Mouse (Mus musculus) left cerebral cortex, postnatal 25 days (tissue): ENCODE measurements around the gene Ttf1. TPM values are rescaled to one million over a fixed set of nuclear protein-coding genes. Genes with fewer than 3 reads are reported as not detected.
A peak's percentile ranks its signal among the peaks of the same experiment; 100 is the strongest.
"Not testable (repeated sequence)": the region's sequence is repeated elsewhere in the genome, so short reads cannot be mapped to it uniquely, and the experiment has no call there.

Source experiments
- DNase-seq, 2 experiments: peaks; one replicate each; pipeline ENCODE4 v3.0.0; 2022; ENCODE audit warnings: low spot score in 2 of 2, mixed read lengths in 1 of 2
- intact Hi-C: fragments of 180-260 bp; cut with DNase I; formaldehyde crosslinking; loops from one replicate; pipeline ENCODE4 v1.15.1; 2025
- total RNA-seq, 2 experiments: library from RNA; stranded (reverse); gene quantifications; 2 replicates each; pipeline ENCODE4 v1.2.3; 2021

Ttf1 gene
- total RNA-seq, 2 experiments from 2014 or later, result 9.6 to 10.9 TPM

DNA sequence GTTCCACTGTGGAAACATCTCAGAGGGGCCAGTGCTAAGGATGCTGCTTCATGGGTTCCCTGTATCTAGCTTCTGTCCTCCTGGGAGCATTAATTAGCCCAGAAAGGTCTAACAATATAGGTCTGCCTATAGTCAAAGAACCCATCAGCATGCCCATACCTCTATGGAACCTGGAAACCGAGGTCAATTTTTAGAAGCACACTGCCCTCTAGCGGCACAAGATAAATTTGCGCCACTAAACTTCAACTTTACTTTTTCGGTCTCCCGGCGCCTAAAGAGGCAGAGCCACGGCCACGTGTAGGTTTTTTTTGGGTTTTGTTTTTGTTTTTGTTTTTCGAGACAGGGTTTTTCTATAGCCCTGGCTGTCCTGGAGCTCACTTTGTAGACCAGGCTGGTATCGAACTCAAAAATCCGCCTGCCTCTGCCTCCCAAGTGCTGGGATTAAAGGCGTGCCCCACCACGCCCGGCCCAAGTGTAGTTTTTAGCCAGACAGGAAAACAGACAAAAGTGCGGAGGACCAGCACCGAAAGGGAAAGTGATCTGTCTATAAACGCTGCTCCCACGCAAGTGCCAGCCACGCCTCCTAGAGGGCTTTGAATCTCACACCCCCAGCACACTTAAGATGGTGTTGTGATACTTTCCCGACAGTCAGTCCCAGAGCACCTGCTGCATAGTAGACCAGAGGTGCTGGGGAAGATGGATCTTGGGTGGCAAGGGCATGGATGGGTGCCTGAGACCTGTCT lies 6.1 kb upstream of the Ttf1 start:
- DNase-seq, result peak; percentile 70
- intact Hi-C loops, result loop anchor here (1.0 to 2.0 kb wide), 3 partner anchors 77 to 298 kb away; no protein-coding TSS in a partner anchor

DNA sequence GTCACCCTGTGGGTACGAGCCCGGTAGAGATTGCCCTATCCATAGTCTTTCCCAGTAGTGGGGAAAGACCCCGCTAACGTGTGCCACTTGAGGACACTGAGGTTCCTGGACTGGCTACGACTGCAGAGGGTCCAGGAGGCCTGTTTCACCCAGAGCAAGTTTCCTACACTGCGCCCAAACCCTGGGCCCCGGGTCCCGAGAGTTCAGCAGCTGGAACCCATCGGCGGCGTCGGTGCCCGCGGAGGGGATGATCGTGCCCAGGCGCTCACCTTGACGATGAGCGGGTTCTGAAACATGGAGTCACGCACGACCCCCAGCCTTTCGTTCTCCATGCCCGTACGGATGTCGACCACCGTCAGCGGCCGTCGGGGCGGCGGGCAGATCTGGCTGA lies 5.5 kb upstream of the Ttf1 start:
- intact Hi-C loops, result loop anchor here (1.0 kb wide), 1 partner anchor 298 kb away; no protein-coding TSS in a partner anchor
- DNase-seq, result no peak

DNA sequence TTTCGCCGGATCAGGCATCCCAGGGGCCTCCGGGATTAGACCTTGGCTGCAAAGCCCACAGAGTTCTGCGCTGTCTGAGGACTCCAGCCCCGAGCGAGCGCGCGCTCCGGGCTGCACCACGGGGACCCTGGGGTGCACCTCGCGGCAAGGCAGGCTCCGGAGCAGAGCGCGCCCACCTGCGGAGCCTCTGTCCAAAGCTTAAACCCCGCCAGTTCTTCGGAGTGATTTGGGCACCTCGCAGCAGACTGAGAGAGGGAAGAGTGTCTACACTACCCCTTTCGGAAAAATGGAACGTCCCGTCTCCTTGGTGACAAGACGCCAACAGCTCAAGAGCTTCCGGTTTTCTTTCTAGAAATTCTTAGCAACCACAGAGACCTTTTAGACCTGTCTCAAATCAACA lies 5.1 kb upstream of the Ttf1 start, which contains the start of gene Cfap77:
Gene Cfap77 (minus strand): TSS at position 76 of the 400 bp plus-strand sequence.
- peak; percentile 35 to 49 for DNase-seq
- intact Hi-C loops, result loop anchor here (1.0 kb wide), 1 partner anchor 299 kb away; no protein-coding TSS in a partner anchor

DNA sequence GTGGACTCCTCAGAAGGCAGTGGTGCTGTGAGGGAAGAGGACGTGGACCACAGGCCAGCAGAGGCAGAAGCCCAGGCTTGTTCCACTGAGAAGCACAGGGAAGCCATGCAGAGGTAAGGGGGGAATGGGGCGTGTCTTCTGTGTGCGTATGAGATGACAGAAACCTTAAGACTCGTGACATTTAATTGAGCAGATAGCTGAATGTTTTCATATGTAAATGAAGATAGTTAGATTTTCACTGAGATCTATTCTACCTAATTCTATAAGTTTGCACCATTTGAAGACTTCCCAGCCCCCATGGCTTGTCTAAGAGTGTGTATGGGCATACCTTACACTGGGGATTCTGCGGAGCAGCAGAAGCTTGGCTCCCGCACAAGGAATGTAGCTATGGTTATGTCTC lies 5.7 kb downstream of the Ttf1 start:
- intact Hi-C loops, result no loop called here
- DNase-seq, result no peak

DNA sequence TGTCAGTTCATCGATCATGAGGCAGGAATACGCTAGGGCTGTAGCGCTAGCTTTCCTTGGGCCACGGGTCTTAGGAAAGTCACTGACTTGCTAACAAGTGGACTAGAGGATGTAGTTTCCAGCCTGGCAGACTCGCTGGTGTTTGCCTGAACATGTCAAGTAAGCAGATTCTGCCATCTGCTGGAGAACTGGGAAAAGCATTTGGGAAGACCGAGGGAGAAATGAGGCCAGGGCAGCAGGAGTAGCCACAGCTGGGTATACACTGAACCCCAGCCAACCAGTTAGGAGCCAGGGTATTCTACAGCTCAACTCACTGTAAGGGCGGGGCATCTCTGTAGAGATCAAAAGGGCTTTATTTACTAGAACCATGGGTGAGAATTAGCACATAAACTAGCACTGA lies 6.3 kb downstream of the Ttf1 start:
- peak in 1 of 2 experiments; percentile 25 for DNase-seq
- intact Hi-C loops, result no loop called here

DNA sequence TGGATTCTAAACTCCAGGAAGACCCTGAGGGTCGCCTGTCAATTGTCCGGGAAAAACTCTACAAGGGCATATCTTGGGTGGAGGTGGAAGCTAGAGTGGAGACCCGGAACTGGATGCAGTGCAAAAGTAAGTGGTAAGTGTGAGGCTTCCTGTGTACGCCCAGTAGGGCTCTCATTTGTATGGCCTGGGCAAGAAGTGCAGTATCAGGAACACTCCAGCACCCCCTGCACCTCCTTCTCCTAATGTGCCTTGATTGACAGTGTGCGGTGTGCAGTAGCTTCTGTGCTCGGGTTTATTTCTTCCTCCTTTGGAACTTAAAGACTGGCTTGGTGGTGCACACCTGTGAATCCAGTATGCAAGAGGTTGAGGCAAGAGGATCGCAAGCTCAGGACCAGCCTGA lies 14.6 kb downstream of the Ttf1 start:
- no peak for DNase-seq
- intact Hi-C loops, result no loop called here

DNA sequence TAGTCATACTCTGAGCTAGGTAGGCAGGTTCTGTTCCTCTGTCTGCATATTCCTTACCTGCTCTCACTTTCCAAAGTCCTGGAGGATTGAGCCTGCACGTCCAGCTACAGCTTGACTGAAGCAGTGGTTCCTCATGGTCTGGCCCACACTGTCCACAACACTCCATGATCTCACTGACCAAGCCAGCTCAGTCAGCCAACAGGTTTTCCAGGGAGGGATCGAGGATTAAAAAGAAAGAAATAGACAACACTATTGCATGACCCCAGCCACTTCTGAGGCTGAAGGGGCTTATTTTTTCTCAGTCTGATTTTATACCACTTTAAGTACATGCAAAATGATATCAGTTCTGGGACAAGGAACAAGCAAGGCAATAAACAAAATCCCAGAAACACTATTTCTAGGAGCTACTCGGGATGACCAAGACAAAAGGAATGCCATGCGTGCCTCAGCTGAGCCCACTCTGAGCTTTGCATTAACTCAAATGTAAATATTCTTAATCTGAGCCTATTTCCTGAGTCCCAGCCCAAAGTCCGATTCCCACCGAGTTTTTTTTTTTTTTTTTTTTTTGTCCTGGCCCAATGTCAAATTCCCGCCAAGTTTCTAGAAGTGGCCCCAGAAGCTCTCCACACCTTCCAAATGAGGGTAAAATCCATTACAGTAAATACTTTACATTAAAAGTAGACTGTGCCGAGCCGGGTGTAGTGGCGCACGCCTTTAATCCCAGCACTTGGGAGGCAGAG lies 15.4 kb downstream of the Ttf1 start:
- no peak for DNase-seq
- intact Hi-C loops, result no loop called here

DNA sequence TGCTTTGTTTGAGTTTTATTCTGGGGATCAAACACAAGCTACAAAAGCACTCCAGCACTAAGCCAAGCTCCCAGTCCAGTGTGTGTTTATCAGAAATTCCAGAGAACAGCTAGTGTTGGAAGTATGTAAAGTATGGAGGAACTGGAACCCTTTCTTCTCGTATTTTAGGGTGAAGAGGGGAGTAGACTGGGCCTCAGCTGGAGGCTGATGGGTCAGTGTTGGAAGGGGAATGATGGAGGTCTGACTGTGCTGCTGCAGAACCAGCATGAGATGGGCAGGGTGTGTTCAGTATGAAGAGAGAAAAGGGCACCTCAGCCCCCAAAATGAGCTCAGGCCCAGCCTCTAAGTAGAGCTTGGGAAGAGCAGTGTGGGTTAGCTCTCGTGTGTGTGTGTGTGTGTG lies 16.2 kb downstream of the Ttf1 start:
- intact Hi-C loops, result no loop called here
- no peak for DNase-seq

DNA sequence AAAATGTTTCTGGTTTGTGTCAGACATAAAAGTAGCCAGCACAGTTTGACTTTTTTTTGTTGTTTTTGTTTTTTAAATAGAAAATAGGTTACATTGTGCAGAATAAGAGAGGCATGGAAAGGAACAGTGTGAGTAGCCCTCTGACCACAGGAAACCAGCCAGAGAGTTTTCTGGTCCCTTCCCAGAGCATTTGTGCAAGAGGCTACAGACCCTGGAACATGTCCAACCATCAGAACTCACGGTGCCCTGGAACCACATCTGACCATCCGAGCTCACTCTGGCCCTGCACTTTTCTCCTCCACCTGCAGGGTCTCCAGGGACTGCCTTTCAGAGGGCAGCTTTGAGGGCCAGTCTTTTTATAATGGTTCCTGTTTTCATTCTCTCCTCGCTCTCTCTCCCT lies 21.9 kb downstream of the Ttf1 start:
- intact Hi-C loops, result no loop called here
- DNase-seq, result peak in 1 of 2 experiments; percentile 3

DNA sequence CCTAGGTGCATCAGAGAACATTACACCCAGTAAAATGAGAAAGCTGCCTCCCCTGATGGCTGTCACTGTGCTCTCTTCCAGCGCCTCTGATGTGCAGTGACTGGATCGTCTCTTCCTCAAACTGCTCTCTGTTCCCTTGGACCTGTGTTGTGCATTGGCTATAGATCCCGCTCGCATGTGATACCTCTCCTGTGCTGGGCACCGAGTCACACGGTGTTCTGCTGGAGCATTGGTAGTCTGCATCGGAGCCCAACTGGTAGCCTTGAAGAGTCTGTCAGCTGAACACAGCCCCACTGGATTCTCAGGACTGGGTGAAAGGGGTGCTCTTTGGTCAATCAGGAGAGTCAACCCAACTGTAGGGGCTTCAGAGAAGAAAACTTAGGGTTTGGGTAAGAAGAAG lies 26.0 kb downstream of the Ttf1 start:
- intact Hi-C loops, result no loop called here
- no peak for DNase-seq

DNA sequence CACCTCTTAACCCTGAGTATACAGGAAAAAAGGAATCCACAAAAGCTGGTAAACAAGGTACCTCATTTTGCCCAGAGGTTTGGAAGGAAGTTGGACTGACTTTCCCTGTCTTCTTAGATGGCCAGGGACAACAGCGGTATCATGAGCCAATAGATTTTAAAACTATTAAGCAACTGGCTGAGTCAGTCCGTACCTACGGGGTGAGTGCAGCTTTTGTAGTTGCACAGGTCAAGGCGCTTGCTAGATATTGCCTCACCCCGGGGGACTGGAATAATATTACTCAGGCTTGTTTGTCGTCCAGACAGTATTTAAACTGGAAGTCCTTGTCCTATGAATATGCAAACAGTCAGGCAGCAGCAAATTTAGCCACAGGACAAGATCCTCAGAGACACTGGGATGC lies 29.2 kb downstream of the Ttf1 start:
- DNase-seq, intact Hi-C loops: not testable (repeated sequence)

DNA sequence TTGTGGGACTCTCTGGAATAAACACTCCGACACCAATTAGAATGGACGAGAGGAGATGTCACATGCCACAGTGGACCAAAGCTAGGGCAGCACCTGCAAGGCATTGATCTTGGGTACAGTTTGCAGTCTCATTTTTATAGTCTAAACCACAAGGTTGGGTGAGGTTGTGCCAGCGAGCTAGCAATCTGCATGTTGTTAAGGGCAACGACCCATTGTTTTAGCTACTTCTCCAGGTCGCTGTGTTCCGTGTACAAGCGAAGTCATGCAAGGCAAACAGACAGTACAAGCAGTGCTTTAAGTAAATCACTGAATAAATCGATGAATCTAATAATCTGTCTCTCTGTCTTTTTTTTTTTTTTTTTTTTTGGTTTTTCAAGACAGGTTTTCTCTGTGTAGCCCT lies 35.6 kb downstream of the Ttf1 start:
- intact Hi-C loops, result no loop called here
- no peak for DNase-seq

DNA sequence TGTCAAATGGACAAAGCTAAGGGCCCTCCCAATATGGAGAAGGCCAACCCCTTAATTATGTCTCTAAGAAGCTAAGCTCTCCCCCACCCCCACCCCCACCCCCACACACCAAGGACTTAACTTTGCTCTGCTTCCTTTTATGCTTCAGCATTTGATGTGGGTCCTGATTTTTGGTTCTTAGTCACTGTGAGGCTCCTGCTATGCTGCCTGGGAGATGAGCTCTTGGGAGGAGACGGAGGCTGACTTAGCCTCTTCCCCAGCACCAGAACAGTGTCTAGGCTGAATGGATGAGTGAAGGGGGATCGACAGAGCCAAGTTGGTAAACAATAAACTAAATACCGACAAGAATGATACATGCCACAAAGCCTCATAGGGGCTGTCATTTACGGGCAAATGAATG lies 36.7 kb downstream of the Ttf1 start:
- intact Hi-C loops, result no loop called here
- no peak for DNase-seq

DNA sequence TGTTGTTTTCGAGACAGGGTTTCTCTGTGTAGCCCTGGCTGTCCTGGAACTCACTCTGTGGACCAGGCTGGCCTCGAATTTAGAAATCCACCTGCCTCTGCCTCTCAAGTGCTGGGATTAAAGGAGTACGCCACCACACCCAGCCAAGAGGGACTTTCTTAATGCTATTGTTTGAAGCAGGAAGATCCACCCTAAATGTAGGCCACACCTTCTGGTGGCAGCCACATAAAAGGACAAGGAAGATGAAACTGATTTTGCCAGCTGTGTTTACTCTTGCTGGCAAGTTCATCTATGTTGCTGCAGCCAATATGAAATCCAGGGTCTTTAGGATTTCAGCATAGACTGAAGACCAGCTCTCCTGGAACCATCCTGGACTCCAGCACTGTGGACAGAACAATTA lies 37.4 kb downstream of the Ttf1 start:
- intact Hi-C loops, result no loop called here
- no peak for DNase-seq

DNA sequence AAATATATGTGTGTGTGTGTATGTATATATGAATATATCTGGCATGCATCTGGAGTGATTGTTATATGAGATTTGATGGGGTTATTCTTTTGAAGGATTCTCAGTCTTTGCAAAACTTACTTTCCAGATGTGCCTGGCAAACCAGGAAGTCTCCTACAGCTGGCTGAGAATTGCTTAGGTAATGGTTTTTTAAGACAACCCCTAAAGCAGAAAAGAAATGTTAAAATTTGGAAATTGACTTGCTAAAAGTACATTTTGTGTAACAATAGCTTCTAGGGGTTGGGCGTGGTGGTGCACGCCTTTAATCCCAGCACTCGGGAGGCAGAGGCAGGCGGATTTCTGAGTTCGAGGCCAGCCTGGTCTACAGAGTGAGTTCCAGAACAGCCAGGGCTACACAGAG lies 37.9 kb downstream of the Ttf1 start:
- intact Hi-C loops, DNase-seq: not testable (repeated sequence)

DNA sequence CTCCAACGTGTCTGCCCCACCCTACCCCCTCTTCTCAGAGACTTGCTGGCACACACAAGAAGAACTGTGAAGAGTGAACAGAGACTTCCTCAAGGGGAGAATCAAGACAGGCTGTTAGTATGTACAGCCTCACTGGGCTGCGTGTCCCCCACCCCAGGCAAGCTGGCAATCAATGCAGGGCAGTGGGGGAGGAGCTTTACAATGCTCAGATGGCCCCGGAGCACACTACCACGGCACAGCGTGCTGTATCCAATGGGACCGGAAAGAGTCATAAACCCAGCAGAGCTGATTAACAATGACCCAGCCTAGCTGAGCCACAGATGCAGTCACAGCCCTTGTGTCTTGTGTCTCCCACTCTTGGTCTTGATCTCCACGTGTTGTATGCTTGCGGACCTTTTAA lies 38.7 kb downstream of the Ttf1 start:
- no peak for DNase-seq
- intact Hi-C loops, result no loop called here

DNA sequence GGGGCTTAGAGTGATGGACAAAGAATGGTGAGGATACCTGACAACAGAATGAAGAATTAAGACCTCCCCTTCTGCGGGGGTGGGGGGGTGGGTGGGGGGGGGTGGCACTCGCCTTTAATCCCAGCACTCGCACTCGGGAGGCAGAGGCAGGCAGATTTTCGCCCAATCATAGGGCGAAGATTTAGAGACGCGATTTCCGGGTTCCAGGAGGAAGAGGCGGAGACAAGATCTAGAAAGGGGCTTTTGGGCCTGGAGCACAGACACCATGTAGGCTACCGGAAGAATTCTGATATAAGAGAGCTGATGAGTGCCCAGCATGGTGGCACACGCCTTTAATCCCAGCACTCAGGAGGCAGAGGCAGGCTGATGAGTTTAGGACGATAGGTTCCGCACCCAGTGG lies 39.6 kb downstream of the Ttf1 start:
- intact Hi-C loops, result no loop called here
- no peak for DNase-seq

DNA sequence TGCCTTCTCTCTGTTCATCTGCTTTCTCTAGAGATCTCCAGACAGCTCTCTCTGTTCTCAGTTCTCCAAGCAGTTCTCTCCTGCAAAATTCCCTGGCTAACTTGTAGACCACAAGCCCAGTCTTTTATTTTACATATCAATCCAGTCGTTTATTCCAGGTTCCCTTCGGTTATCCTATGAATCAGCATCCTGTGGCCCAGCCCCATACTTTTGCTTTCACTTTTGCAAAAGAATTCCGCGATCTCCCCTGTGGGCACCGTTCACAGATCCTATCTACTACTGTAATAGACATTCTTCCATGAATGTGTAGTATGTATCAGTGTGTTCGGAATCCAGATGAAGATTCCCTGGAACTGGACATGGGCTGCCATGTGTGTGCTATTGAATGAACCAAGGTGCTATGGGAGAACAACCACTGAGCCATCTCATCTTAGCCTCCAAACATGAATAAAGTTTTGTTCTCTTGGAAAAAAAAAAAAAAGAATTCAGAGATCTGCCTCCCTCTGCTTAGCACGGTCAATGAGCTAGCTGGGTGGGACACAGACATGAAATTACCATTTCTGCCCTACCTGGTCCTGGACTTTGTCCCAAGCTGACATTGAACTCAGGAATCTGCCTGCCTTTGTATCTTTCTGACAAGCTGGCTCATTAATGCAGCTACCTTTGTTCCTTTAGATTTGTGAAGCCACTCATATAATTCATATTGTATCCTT lies 40.9 kb downstream of the Ttf1 start:
- DNase-seq, result no peak
- intact Hi-C loops, result no loop called here

DNA sequence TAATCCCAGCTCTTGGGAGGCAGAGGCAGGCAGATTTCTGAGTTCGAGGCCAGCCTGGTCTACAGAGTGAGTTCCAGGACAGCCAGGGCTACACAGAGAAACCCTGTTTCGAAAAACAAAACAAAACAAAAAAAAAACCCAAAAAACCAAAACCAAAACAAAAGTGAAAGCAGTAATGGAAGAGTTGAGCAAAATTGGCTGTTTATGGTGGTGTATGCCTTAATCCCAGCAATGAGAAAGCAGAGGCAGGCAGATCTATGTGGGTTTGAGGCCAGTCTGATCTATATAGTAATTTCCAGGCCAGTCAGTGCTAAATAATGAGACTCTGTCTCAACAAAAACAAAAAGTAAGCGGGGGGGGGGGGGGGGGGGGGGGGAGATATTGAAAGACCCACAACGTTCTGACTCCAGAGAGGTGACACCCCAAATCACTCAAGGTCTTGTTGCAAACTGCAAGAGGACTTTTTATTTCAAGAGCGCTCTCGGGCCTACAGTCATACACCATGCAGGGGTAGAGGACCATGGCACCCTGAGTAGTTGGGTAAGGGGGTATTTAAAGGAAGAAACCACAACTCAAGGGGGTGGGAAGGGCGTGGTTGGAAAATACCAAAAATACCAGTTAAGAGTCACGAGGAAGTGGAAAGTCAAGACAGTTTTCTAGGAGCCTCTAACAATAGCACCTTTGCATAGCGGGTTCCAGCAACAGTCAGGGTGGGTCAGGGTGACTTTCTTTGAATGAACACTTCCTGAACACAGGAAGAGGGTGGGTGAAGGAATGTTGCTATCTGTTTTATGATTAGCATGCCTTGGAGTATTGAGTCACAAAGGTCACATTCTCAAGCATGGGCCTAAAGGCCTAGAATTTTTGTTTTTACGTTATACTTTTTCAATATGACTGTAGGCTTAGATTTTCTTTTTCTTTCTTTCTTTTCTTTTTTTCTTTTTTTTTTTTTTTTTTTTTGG lies 42.6 kb downstream of the Ttf1 start:
- DNase-seq, intact Hi-C loops: not testable (repeated sequence)
